Mouse (Mus musculus) yolk sac, embryonic 10.5 days (tissue): ENCODE data around the gene Olfr1189.
"Not testable (repeated sequence)": the region's sequence is repeated elsewhere in the genome, so short reads cannot be mapped to it uniquely, and the experiment has no call there.

Experiments
- DNase-seq: peaks from one replicate; pipeline ENCODE4 v3.0.0-alpha.2; 2017; ENCODE audit warnings: low spot score

Gene Olfr1189

GRCm38 (mm10) chr2:88586154-88586553 is at the start of gene Olfr1189:
TSS of gene Olfr1189 (plus strand) at chr2:88586454.
- DNase-seq, result no peak

GRCm38 (mm10) chr2:88556635-88557034 is 29.6 kb upstream of the Olfr1189 start, which contains the start of gene Olfr1188:
TSS of gene Olfr1188 (plus strand) at chr2:88556935.
- DNase-seq, result no peak

GRCm38 (mm10) chr2:88572696-88573095 is 13.6 kb upstream of the Olfr1189 start:
- not testable (repeated sequence) for DNase-seq

GRCm38 (mm10) chr2:88640242-88640641 is 54.0 kb downstream of the Olfr1189 start, which contains the start of gene Olfr1191-ps1:
TSS of gene Olfr1191-ps1 (plus strand) at chr2:88640542.
- DNase-seq, result not testable (repeated sequence)
